Mouse (Mus musculus) adrenal gland, postnatal 10 days (tissue): ENCODE measurements around the gene Astl. TPM values are rescaled to one million over a fixed set of nuclear protein-coding genes. Genes with fewer than 3 reads are reported as not detected.

ENCODE experiments used
- total RNA-seq, 2 experiments: library from RNA; stranded (reverse); gene quantifications; 2 replicates each; pipeline ENCODE4 v1.2.3; 2021

The Astl gene
- total RNA-seq, 2 experiments from 2014 or later: 0.21 TPM; not detected in 1

Other genes with a start within 250 kb of the Astl start
- 10 to 100 TPM; 15.8 to 18.3 TPM for gene Ncaph, start 204.7 kb upstream of the Astl start, total RNA-seq
- gene Itpripl1, start 195.2 kb upstream of the Astl start, total RNA-seq: 10 to 100 TPM; 13.2 to 13.8 TPM
- 1 to 10 TPM; 1.3 to 1.8 TPM for gene 1810024B03Rik, start 130.4 kb upstream of the Astl start, total RNA-seq
- 10 to 100 TPM; 58.9 to 70.8 TPM for gene Snrnp200, start 130.3 kb upstream of the Astl start, total RNA-seq
- gene Ciao1, start 90.8 kb upstream of the Astl start, total RNA-seq: 10 to 100 TPM; 85.9 to 93.7 TPM
- gene Tmem127, start 90.7 kb upstream of the Astl start, total RNA-seq: 10 to 100 TPM; 55.4 to 56.4 TPM
- gene Stard7, start 68.4 kb upstream of the Astl start, total RNA-seq: 100 to 1,000 TPM; 143 to 175 TPM
- gene Dusp2, start 2.5 kb upstream of the Astl start, total RNA-seq: 1 to 10 TPM; 4.2 to 5.5 TPM
- gene Adra2b, start 24.6 kb downstream of the Astl start, total RNA-seq: 1 to 10 TPM; 2.6 to 2.7 TPM
- under 1 TPM; 0.48 to 0.58 TPM for gene Gpat2, start 86.6 kb downstream of the Astl start, total RNA-seq
- gene Fahd2a, start 105.9 kb downstream of the Astl start, total RNA-seq: 10 to 100 TPM; 44.4 to 52.4 TPM
- 1 to 10 TPM; 3.5 to 4.3 TPM for gene Kcnip3, start 183.5 kb downstream of the Astl start, total RNA-seq
- gene Prom2, start 202.8 kb downstream of the Astl start, total RNA-seq: under 1 TPM; 0.09 to 0.12 TPM
- 1 to 10 TPM; 3.0 to 4.3 TPM for gene Zfp661, start 248.5 kb downstream of the Astl start, total RNA-seq
- 100 to 1,000 TPM; 137 to 159 TPM for gene Mrps5, start 248.6 kb downstream of the Astl start, total RNA-seq